Mouse (Mus musculus) megakaryocyte, embryonic 14.5 days (primary cell): Measurements from ENCODE around the gene Trim56. TPM values are rescaled to one million over a fixed set of nuclear protein-coding genes. Genes with fewer than 3 reads are reported as not detected.
"Not testable (repeated sequence)": the region's sequence is repeated elsewhere in the genome, so short reads cannot be mapped to it uniquely, and the experiment has no call there.

ENCODE experiments used
- H3K27me3 ChIP-seq: replicated peaks from 2 replicates; pipeline ENCODE3; 2012; ENCODE audit warnings: inconsistent platforms
- H3K36me3 ChIP-seq: replicated peaks from 2 replicates; pipeline ENCODE3; 2012; ENCODE audit warnings: low read length, inconsistent platforms, mixed read lengths
- H3K4me1 ChIP-seq: 2 replicates; pipeline ENCODE4 v1.6.1; 2012; ENCODE audit warnings: inconsistent platforms
- H3K4me3 ChIP-seq: replicated peaks from 2 replicates; pipeline ENCODE3; 2012; ENCODE audit warnings: moderate library complexity, mild to moderate bottlenecking, inconsistent platforms
- H3K9me3 ChIP-seq: 2 replicates; pipeline ENCODE4 v1.6.1; 2012; ENCODE audit warnings: inconsistent platforms
- FLI1 ChIP-seq: IDR thresholded peaks from 2 replicates; pipeline ENCODE4 v1.6.1; 2012; ENCODE audit warnings: low read length, inconsistent platforms, mixed read lengths
- GATA1 ChIP-seq: IDR thresholded peaks from 3 replicates; pipeline ENCODE4 v1.6.1; 2012; ENCODE audit warnings: mixed read lengths, low read length, inconsistent platforms, borderline replicate concordance
- polyA plus RNA-seq: library from polyadenylated mRNA; stranded (reverse); fragments of >175 nt; gene quantifications from 2 replicates; pipeline ENCODE4 v1.2.3, GENCODE M21; 2012; ENCODE audit warnings: low replicate concordance; ENCODE audit not compliant: insufficient read depth

Gene Trim56
- polyA plus RNA-seq: 2.1 and 3.8 TPM in 2 replicates

DNA sequence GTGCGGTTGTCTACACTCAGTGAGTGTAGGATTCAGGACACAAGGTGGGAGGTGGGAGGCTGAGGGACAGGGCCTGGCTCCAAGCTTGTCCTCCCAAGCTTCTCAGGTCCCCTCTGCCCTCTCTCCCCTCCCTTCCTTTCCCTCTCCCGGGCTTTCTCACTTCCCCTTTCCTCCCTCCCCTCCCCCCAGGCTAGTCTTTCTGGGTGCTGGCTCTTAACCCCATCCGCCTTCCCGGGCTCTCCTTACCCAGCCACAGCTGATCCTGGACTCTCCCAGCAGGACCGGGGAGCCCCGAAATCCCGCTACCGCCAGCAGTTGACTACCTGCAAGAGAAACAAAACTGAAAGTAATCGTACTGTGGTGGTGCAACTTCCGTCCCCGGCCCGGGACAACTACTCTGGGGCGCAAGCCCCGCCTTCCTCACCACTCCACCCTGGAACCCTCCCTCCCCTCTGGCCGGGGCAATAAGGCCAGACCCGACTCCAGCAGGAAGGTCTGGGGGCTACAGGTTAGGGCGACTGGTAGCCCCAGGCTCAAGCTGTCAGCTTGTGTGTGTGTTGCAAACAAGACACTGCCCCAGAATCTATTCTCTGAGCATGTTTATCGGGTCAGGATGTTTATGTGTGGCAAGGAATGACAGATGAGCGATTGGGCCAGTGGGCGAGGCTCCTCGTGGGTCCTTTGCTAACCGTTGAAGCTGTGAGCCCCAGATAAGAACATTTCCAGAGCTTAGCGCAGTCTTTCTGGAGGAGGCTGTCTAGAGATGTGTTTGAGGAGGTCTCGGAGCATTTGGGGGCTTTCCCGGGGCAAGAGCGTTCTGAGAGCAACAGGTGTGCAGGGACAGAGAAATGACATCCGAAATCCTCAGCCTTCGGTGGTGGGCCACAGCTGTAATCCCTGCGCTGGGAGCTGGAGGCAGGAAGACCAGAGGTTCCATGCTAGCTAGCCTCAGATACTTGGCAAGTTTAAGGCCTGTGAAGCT is at the start of gene Trim56:
Gene Trim56 (minus strand): TSS at position 344 of the 982 bp plus-strand sequence.
- H3K9me3 ChIP-seq: peaks cover 16% of the 10 kb centered on the region
- peaks cover 31% of the 10 kb centered on the region for H3K4me1 ChIP-seq
- peaks cover 40% of the 10 kb centered on the region for H3K36me3 ChIP-seq
- no peak for TF ChIP-seq FLI1
- no peak for TF ChIP-seq GATA1
- peak within 1 kb of the TSS; percentile 98 for H3K4me3 ChIP-seq
- H3K27me3 ChIP-seq: no peaks in the 10 kb centered on the region

- peaks cover 14% of the 10 kb centered on the region for H3K9me3 ChIP-seq
- H3K4me1 ChIP-seq: no peaks in the 10 kb centered on the region
- no peak overlapping the region for H3K4me3 ChIP-seq
- no peaks in the 10 kb centered on the region for H3K36me3 ChIP-seq
- TF ChIP-seq FLI1: no peak
- no peak for TF ChIP-seq GATA1
- H3K27me3 ChIP-seq: peaks cover 33% of the 10 kb centered on the region
Observed at GRCm38 (mm10) chr5:137161853-137162252, 45.8 kb upstream of the Trim56 start.

DNA sequence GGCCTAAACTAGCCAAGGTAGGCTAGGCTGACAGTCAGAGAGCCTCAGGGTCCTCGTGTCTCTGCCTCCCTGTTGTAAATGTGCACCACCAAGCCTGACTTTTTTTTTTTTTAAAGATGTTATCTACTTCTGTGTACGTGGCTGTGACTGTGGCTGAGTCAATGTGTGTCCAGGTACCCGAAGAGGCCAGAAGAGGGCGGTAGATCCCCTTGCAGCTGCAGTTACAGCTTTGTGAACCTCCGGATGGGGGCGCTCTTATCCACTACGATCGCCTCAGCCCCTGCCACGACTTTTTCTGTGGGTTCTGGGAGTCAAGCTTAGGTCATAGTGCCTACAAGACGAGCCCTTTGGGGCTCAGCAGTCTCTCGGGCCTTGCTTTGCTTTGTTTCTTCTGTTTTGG is 43.5 kb upstream of the Trim56 start:
- TF ChIP-seq FLI1: no peak
- TF ChIP-seq GATA1: no peak
- Histone ChIP-seq H3K9me3 (peaks cover 28% of the 10 kb centered on the region), H3K36me3 (no peaks in the 10 kb centered on the region), H3K27me3 (peaks cover 27% of the 10 kb centered on the region), H3K4me1 (no peaks in the 10 kb centered on the region), H3K4me3 (no peak overlapping the region)

- H3K4me3 ChIP-seq: no peak overlapping the region
- TF ChIP-seq GATA1 (no peak), FLI1 (no peak)
- no peaks in the 10 kb centered on the region for H3K4me1 ChIP-seq
- peaks cover 3% of the 10 kb centered on the region for H3K27me3 ChIP-seq
- no peaks in the 10 kb centered on the region for H3K36me3 ChIP-seq
- peaks cover 61% of the 10 kb centered on the region for H3K9me3 ChIP-seq
Observed at GRCm38 (mm10) chr5:137153289-137153688, 37.3 kb upstream of the Trim56 start.

- Histone ChIP-seq H3K4me1 (no peaks in the 10 kb centered on the region), H3K36me3 (no peaks in the 10 kb centered on the region), H3K4me3 (peak overlapping the region; percentile 64), H3K27me3 (peaks cover 3% of the 10 kb centered on the region), H3K9me3 (peaks cover 61% of the 10 kb centered on the region)
- TF ChIP-seq GATA1 (no peak), FLI1 (no peak)
Observed at GRCm38 (mm10) chr5:137152623-137153022, 36.6 kb upstream of the Trim56 start.

- not testable (repeated sequence) for H3K27me3 ChIP-seq, H3K4me1 ChIP-seq, H3K36me3 ChIP-seq
- H3K9me3 ChIP-seq: peaks cover 39% of the 10 kb centered on the region; the same call in 1 of the 2 replicates
- peak within 1 kb of the TSS; percentile 14 for H3K4me3 ChIP-seq
Observed at GRCm38 (mm10) chr5:137149272-137149882, 33.4 kb upstream of the Trim56 start, which contains the start of gene Muc3. Gene Muc3 (minus strand): TSS chr5:137149322.

DNA sequence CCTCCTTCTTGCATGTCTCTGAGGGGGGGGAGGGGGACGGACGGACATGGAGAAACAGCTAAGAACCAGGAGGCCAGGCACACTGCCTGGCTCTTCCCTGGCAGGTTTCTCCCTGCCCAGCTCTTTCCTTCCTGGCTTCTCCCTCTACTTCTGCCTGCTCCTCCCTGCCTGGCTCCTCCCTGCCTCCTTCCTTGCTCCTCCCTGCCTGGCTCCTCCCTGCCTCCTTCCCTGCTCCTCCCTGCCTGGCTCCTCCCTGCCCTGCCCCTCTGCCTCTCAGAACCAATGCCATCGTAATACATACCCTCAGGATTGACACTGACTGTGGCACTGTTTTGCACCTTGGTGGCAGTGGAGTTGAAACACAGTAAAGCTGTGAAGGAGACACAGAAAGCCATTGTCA is 24.8 kb upstream of the Trim56 start:
- Histone ChIP-seq H3K4me1 (peaks cover 6% of the 10 kb centered on the region; the same call in 1 of the 2 replicates), H3K4me3 (no peak overlapping the region), H3K27me3 (peaks cover 34% of the 10 kb centered on the region), H3K36me3 (no peaks in the 10 kb centered on the region), H3K9me3 (peaks cover 6% of the 10 kb centered on the region)
- TF ChIP-seq FLI1: no peak
- no peak for TF ChIP-seq GATA1

- H3K9me3 ChIP-seq: peaks cover 10% of the 10 kb centered on the region
- H3K36me3 ChIP-seq: no peaks in the 10 kb centered on the region
- H3K4me3 ChIP-seq: no peak overlapping the region
- peaks cover 33% of the 10 kb centered on the region for H3K27me3 ChIP-seq
- H3K4me1 ChIP-seq: peaks cover 6% of the 10 kb centered on the region; the same call in 1 of the 2 replicates
- no peak for TF ChIP-seq FLI1
- no peak for TF ChIP-seq GATA1
Observed at GRCm38 (mm10) chr5:137138977-137139376, 23.0 kb upstream of the Trim56 start.

- Histone ChIP-seq H3K27me3 (peaks cover 29% of the 10 kb centered on the region), H3K9me3 (peaks cover 14% of the 10 kb centered on the region), H3K36me3 (no peaks in the 10 kb centered on the region), H3K4me1 (peaks cover 2% of the 10 kb centered on the region; the same call in 1 of the 2 replicates), H3K4me3 (no peak overlapping the region)
- TF ChIP-seq GATA1 (no peak), FLI1 (no peak)
Observed at GRCm38 (mm10) chr5:137134959-137135358, 18.9 kb upstream of the Trim56 start.

DNA sequence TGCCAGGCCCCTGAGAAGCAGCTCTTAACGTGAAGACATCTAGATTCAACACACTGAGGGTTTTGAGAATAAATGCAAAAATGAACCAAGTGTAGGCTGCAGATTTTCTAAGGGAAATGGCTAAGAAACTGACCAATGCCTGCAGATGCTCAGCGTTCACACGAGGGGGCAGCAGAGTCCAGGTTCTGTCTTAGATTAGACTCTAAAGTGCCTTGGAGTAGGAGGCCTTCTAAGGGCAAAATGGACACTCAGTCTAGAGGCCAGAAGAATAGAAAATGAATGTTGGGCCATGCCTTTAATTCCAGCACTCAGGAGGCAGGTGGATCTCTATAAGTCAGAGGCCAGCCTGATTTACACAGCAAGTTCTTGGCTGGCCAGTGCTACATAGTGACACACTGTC is 15.5 kb upstream of the Trim56 start:
- Histone ChIP-seq H3K27me3 (peaks cover 41% of the 10 kb centered on the region), H3K36me3 (no peaks in the 10 kb centered on the region), H3K4me3 (no peak overlapping the region), H3K9me3 (peaks cover 14% of the 10 kb centered on the region), H3K4me1 (peaks cover 2% of the 10 kb centered on the region; the same call in 1 of the 2 replicates)
- no peak for TF ChIP-seq FLI1
- no peak for TF ChIP-seq GATA1
